Mouse (Mus musculus): ENCODE measurements around the gene Insc.

Insc gene

DNA sequence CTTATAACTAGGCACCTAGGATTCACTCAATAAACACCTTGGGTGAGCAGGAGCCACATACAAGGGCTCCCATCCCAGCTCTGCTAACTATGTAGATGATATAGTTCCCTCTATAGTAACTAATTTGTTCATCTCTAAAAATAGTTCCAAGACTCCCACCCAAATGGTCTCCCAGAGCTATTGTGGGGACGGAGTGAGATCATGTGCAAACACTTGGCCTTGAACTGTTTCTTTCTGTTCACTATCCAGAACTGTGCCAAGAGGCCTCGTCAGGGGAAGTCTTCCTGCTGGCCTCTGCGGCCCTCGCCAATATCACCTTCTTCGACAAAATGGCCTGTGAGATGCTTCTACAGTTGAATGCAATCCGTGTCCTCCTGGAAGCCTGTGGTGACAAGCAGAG lies 91.0 kb downstream of the Insc start:
- DNase-seq: no peak

DNA sequence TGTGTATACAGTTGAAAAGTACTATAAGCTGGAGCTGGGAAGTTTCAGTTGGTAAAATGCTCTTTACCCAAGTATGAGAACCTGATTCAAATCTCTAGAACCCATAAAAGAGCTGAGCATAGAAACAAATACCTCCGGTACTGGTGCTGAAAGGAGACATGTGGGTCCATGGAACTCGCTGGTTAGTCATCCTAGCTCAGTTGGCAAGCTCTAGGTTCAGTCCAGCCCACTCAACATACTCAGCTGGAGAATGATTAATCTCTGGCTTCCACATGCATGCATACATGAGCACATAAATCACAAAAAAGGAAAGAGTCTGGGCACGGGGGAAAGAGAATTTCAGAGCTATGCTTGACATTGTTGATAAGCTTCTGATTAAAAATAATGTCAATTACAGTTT lies 93.8 kb downstream of the Insc start:
- DNase-seq: no peak

DNA sequence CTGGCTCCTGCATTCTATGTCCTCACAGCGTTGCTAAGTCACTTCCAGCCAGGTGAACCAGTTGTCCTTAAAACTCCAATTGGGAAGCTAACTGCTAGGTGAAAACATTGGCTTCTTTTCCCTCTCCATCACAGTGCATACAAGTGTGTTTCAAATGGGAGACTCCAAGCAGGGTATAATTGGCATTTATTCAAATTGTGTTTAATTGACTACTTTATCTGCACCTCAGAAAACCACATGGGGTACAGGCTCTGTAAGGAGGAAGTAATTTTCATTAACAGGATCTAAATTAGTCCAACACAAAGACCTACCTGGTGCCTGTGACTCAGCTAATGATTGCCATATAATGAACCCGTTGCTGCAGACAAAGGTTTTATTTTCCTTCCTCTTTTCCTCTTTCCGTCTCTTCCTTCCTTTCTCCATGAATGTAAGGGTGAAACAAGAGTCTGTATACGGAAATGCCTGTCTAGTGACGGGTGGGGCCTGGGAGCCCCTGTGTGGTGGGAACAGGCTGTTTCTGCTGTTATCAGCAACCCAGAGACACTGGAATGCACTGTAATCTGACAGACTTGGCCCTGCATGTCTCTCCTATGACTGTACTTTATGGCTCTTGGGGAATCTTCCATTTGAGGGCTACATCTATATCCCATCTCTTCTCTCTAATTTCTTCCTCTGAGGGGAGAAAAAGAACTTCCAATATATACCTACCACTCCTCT lies 96.7 kb downstream of the Insc start:
- no peak for DNase-seq

- DNase-seq: peak; percentile 5 to 16
Measured at GRCm38 (mm10) chr7:114842644-114843211, 99.2 kb downstream of the Insc start.

GRCm38 (mm10) chr7:114847179-114847578 lies 103.7 kb downstream of the Insc start:
- no peak for DNase-seq

DNA sequence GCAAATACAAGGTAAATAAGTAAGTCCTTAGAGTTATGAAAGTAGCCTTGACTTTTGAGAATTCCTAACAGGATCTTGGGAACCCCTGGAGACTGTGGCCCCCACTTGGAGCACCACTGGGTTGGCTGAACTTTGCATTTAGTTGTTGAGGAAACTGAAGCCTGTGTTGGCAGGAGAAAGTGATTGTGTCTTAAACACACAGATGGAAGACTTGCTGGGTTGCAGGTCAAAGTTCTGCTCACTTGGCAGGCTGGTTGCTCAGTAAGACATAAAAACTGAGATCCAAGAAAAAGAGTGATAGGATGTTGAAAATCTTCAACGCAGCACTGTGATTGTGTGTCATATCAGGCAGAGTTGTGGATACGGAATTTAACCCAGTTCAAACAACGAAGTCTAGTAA lies 108.9 kb downstream of the Insc start:
- no peak for DNase-seq

GRCm38 (mm10) chr7:114854169-114854568 lies 110.7 kb downstream of the Insc start:
- no peak for DNase-seq

- DNase-seq: no peak
Measured at GRCm38 (mm10) chr7:114860858-114861523, 117.5 kb downstream of the Insc start.

GRCm38 (mm10) chr7:114873315-114874012 lies 130.0 kb downstream of the Insc start:
- no peak for DNase-seq

DNA sequence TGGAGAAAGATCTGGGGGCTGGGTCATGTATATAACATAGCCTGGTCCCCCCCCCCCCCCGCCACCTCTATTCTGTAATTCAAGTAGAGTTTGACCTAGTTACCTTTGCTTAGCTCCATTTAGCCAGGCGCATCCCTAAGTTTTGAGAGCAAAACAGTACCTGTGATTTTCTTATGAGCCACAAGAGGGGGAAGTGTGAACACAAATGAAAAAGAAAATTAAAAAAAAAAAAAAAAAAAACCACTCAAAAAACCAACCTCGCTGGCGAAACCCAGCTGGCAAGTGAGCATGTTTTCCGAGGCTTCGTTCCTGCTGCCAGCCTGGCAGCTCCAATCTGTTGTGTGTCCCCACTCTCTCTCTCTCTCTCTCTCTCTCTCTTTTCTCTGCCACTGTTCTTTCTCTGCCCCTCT lies 130.5 kb downstream of the Insc start:
- peak in 1 of 2 experiments; percentile 7 for DNase-seq

DNA sequence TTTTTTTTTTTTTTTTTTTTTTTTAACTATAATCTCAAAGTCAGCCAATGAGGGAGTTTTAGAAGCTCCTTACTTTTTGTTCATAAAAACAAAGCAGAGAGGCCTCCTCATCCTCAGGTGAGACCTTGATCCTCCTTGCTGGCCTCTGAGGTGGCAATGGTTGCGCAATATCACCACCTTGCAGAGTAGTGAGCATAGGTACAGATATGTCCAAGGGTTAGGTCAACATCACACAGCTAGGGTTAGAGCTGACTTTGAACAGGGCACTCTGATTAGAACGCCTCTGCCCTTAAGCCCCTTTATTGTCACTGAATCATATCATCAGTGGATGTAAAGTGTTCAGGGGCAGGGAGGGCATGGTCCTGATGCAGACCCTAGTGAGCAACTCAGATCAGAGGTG lies 131.1 kb downstream of the Insc start:
- DNase-seq: no peak

DNA sequence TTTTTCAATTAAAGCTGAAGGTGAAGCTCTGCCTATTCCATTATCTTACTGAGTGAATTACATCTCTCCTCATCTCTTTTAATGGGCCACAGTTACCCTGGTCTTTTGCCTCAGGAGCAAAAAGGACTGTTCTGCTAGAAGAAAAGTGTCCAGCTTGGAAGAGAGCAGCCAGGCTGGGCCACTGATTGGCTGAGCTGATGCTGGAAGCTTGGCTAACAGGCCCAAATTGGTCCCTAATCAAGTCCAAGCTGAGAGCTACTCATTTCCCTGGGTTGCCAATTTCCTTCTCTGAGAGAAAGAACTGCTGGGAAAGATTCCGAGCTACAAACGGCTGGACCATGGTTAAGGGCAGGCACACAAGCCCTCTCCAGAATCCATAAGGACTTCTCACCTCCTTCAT lies 140.1 kb downstream of the Insc start:
- peak in 1 of 2 experiments; percentile 5 for DNase-seq

GRCm38 (mm10) chr7:114886933-114887332 lies 143.4 kb downstream of the Insc start:
- DNase-seq: peak in 1 of 2 experiments; percentile 2

DNA sequence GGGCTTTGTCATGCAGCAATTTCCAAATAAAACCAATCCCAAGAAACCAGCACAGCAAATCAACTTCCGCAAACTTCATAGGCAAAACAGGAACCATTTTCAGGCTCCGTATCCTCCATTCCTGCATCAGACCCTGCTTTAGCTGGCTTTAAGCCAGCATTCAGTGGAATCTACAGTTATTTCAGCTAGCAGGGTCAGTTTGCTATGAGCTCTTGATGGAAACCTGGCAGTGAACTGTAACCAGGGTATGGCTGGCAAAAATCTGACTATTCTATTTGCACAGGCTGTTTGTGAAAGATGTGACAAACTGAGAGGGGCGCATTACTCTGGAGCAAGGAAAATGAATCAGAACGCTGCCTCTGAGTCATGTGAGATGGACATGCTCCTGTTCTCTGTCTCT lies 146.7 kb downstream of the Insc start:
- DNase-seq: no peak

DNA sequence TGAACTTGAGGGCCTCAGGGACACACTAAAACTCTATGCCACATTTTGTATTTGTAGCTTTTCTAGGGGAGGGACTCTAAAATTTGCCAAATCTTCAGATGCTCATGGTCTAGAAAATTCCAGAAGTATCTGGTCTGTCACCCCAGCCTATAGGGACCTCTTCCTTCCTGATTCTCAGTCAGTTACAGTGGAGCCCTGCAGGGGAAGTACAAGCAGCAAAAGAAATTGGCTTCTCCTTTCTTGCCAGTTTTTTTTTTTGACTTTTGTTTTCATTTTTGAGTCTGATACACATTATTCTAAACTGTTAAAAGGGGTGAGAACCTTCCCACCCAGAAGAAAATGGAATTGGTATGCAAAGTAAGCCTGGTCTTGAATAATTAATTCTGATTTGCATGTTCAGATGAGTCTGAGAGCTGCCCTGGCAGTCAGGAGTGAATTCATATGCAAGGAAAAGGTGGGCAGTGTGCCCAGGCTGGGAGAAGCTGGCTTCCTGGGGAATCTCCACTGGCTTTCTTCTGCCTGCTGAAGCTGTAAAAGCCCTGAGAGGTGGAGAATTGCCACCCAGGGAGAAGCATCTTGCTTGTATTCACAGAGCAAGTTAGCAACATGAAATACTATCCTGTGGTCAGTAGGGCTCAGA lies 149.2 kb downstream of the Insc start:
- DNase-seq: peak; percentile 15 to 18

DNA sequence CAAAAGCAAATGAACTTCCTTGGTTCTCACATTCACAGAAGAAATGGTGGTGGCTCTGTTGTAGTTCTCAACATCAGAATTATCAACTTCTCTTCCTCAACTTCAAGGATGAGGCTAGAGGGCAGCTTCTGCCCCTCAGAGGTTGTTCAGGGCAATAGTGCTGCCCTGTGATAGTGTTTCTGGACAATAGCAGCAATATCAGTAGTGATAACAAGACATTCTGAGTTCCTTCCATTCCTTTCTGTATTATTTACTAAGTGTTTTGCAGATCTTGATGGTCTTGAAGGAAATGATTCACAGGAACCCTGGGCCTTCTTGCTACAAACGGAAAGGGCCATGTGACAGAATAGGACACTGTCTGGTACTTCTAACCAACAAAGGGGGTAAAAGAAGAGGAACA lies 150.4 kb downstream of the Insc start:
- no peak for DNase-seq

- DNase-seq: no peak
Measured at GRCm38 (mm10) chr7:114896966-114897697, 153.6 kb downstream of the Insc start.
